Mouse (Mus musculus): ENCODE measurements at regions not wholly inside any gene's neighbourhood (a gene's known extent, or its start where the extent isn't known, plus 50 kb on each side); places are given as distances from the start of the nearest gene placed in this dataset.

- Histone ChIP-seq H3K9me3 (ENCODE audit: low read length) (no peaks in the 10 kb centered on the region), H3K4me1 (ENCODE audit: insufficient read depth, low read depth, low read length) (no peaks in the 10 kb centered on the region), H3K4me3 (ENCODE audit: low read depth, low read length) (no peak overlapping the region), H3K36me3 (ENCODE audit: insufficient read depth, low read length) (no peaks in the 10 kb centered on the region), H3K4me2 (replicated peaks; ENCODE audit: low read depth, low read length) (no peak overlapping the region), H3K27me3 (replicated peaks; ENCODE audit: insufficient read depth, low read length) (no peaks in the 10 kb centered on the region), H3K9ac (replicated peaks; ENCODE audit: low read depth) (no peak overlapping the region), H3K27ac (ENCODE audit: low read length) (no peak overlapping the region)
- DNase-seq (ENCODE audit: low spot score) (no peak), ATAC-seq (no peak)
- WGBS: 22% methylated on average over 2 of the region's 2 CpGs
- no peak for TF ChIP-seq CTCF (IDR thresholded peaks at IDR 0.05)
- TF ChIP-seq EP300 (IDR thresholded peaks at IDR 0.05): no peak
These were observed 621.1 kb downstream of the Nova1 start for GRCm38 (mm10) chr12:46197482-46198101.

DNA sequence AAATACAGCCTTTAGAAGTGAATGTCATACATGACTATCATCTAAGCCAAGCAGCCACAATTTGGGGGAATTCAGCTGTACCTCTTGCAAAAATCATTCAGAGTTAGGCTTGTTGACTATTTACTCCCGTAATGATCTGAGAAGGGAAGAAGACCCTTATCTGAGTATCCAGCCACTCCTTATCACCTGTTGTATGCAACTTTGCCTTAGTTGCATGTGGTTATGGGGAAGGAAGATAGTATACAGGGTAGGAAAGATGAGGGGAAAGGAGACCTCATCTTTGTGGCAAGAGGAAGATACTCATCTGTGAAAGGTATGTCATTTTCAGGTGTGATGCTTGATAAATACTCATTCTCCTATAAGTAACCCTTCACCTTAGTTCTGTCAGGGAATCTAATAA lies 624.6 kb downstream of the Nova1 start:
- Histone ChIP-seq H3K4me1 (ENCODE audit: insufficient read depth, low read depth, low read length) (no peaks in the 10 kb centered on the region), H3K9me3 (ENCODE audit: low read length) (no peaks in the 10 kb centered on the region), H3K27me3 (replicated peaks; ENCODE audit: insufficient read depth, low read length) (no peaks in the 10 kb centered on the region), H3K27ac (ENCODE audit: low read length) (no peak overlapping the region), H3K4me2 (replicated peaks; ENCODE audit: low read depth, low read length) (no peak overlapping the region), H3K9ac (replicated peaks; ENCODE audit: low read depth) (no peak overlapping the region), H3K4me3 (ENCODE audit: low read depth, low read length) (no peak overlapping the region), H3K36me3 (ENCODE audit: insufficient read depth, low read length) (no peaks in the 10 kb centered on the region)
- no peak for DNase-seq (ENCODE audit: low spot score)
- ATAC-seq: no peak
- 92% methylated on average over 1 of the region's 1 CpGs for WGBS
- TF ChIP-seq EP300 (IDR thresholded peaks at IDR 0.05): no peak
- no peak for TF ChIP-seq CTCF (IDR thresholded peaks at IDR 0.05)

All from lung, postnatal 0 days (tissue).